Mouse (Mus musculus): ENCODE data around the gene Ccdc85b. TPM values are rescaled to one million over a fixed set of nuclear protein-coding genes. Genes with fewer than 3 reads are reported as not detected.

Gene Ccdc85b
- total RNA-seq, 4 experiments from 2014 or later: 8.3 to 10.4 (median 8.9) TPM

GRCm38 (mm10) chr19:5456241-5456921 lies 1.3 kb downstream of the Ccdc85b start:
- DNase-seq (ENCODE audit: low spot score): peak; percentile 74

DNA sequence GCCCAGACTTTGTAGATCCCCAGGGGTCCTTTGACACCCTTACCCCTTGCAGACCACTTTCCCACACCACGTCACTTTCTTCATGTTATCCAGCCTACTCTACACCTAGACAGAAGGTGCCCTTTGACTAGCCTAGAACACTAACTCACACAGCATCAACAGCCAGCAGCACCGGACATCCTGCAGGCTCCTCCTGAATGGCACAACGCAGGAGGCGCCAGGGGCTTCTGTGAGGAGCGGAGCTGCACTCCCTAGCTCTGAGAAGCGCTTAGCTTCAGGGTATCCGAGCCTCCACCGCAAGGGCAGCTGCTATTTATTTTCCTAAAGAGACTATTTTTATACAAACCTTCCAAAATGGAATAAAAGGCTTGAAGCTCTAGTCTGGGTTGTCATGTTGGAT lies 2.1 kb downstream of the Ccdc85b start:
- DNase-seq (ENCODE audit: low spot score): no peak

- no peak for DNase-seq (ENCODE audit: low spot score)
These were observed 2.7 kb downstream of the Ccdc85b start for GRCm38 (mm10) chr19:5455037-5455436.

DNA sequence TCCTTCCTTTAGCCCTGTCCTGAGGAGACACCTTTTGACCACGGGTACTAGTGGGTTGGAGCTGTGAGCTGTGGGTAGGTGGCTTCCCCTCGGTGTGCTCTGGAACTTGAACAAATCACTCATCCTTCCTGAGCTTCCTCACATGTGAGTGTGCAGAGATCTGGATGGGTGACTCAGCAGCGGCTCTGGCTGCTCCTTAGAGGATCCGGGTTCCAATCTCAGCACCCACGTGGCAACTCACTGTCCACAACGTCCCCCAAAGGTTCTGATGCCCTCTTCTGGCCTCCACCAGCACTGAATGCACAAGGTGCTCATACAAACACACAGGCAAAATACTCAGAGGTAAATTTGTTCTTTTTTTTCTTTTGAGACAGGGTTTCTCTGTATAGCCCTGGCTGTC lies 5.9 kb downstream of the Ccdc85b start:
- no peak for DNase-seq (ENCODE audit: low spot score)

DNA sequence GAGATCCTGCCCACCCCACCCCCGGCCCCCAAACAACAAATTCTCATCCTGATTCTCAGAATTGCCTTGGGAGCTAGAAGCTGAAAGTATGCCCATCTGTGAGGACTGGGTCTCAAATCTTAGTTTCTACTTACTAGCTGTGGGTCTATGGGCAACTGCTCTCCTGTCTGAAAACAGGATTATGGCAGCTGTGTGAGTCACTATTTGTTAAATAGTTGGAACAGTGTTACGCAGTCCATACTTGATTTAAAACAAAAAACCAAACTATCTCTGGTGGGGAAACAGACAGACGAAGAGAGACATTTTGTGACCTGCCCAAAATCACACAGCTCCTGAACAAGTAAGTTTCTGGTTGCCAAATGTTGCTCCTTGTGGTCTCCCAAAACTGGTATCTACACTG lies 8.0 kb downstream of the Ccdc85b start:
- DNase-seq (ENCODE audit: low spot score): no peak

DNA sequence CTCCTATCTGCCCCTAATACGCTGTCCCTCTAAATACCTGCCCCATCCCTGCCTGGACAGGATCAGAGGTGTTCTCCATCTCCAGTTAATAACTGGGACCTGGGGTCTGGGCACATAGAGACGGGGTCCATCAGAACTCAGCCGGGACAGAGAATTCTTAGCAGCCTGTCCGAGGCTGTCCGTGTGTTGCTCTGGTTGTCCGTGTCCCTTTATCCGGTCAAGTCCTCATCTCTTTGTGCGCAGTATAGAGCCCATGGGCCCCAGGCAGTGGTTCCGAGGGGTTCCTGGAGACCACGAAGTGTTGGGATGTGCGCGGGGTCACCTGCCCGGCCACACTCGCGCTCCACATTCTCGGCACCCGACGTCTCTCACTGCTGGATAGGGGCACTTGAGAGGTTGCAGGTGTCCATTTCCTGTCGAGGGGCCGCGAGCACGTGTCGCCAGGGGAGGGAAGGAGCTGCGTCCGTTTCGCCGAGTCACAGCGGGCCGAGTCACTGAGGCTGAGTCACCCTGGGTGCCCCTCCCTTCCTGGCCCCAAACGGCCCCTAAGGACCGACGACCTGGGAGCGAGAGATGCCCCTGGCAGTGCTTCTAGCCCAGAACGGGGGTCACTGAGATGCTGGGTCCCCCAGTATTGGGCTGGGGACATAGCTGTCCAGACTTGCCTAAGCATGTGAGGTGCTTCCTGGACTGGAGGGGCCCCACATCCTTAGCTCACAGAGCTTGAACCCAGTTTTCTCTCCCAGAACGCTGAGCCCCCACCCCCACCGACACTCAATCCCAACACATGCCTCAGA lies 9.1 kb downstream of the Ccdc85b start:
- DNase-seq (ENCODE audit: low spot score): no peak

DNA sequence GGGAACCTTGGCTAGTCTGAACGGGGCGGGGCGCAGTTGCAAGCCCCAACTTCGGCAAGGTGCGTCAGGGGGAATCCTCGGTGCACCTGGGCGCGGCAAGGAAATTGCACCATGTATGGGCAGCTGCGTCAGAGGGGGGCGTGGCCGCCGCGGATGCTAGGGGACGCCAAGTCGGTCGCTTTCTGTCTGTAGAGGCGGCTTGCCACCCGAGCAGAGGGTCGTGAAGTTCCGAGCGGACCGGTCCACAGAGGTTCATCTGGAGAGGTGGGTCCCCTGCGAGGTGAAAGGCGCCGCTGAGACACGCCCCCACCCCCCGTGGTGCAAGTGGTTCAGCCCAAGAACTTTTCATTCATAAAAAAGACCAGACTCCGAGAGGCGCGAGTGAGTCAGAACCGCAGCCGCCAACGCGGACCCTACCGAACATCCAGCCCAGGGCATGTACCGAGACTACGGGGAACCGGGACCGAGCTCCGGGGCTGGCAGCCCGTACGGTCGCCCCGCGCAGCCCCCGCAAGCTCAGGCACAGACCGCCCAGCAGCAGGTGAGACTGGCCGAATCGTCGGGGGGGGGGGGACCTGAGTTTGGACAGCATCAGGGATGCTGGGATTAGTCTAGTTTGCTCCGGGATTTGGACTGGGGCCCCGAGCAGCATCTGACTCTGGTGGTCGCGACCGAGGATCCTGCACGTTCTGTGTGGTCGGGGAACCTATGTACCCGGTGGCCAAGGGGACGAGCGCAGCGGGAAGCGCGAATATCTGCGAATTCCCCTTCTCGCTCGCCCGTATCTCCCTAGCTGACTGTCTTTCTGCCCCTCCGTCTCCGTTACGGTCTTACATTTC lies 10.0 kb downstream of the Ccdc85b start, which contains the start of gene Fosl1:
Gene Fosl1, plus strand, starts transcription at position 33 of the 839 bp plus-strand sequence.
- DNase-seq (ENCODE audit: low spot score): no peak

DNA sequence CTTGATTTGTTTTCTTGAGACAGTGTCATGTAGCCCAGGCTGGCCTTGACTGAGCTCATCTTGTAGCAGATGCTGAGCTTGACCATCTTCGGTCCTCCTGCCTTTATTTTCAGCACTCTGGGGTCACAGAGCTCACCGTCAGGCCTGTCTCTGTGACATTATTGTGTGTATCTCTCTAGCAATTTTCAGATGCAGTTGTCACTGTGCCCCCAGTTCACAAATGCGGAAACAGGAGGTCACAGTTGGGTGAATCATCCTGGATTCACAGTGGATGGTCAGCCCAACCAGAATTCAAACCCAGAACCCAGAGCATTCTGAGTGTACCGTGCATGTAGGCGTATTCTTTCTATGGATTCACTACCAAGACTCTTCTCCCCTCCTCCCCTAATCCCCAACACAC lies 11.9 kb downstream of the Ccdc85b start:
- no peak for DNase-seq (ENCODE audit: low spot score)

GRCm38 (mm10) chr19:5444954-5445353 lies 12.7 kb downstream of the Ccdc85b start:
- DNase-seq (ENCODE audit: low spot score): no peak

GRCm38 (mm10) chr19:5444371-5444908 lies 13.3 kb downstream of the Ccdc85b start:
- no peak for DNase-seq (ENCODE audit: low spot score)

GRCm38 (mm10) chr19:5433951-5434350 lies 23.7 kb downstream of the Ccdc85b start:
- no peak for DNase-seq (ENCODE audit: low spot score)

- DNase-seq (ENCODE audit: low spot score): peak; percentile 57
These were observed 24.5 kb downstream of the Ccdc85b start for GRCm38 (mm10) chr19:5432992-5433852.

- DNase-seq (ENCODE audit: low spot score): no peak
These were observed 25.7 kb downstream of the Ccdc85b start for GRCm38 (mm10) chr19:5431911-5432464.

GRCm38 (mm10) chr19:5430408-5430807 lies 27.3 kb downstream of the Ccdc85b start:
- DNase-seq (ENCODE audit: low spot score): no peak

DNA sequence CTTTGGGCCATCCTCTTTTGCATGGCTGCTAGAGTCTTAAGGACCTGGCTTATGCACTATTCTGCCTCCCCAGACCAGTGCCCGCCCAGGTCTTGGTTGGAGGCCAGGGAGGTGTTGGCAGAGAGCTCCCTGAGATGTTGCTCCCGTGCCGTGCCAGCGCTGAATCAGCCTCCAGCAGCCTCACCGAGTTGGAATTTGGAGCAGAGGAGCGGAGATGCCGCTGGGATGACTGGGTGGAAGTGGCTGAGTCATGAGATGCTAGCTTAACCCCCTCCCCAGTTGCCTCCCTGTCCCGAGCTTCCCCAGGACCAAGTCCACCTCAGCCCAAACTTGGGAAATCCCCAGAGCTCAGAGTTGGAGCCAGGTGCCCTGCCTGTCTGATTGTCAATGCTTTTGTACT lies 27.9 kb downstream of the Ccdc85b start:
- DNase-seq (ENCODE audit: low spot score): no peak

DNA sequence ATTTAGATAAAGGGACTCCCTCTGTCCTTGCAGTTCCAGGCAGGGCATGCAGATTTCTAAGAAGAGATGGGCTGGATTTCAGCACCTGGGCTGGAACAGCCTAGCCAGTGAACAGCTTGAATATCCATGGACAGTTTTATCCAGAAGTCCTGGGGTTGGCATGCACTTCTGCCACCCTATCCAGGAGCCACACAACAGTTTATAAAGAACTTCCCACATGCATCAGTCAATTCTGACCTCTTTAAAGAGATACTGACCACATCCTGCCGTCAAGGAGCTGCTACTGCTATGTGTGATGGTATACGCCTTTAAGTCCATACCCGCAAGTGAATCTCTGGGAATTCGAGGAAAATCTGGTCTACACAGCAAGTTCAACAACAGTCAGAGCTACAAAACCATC lies 28.5 kb downstream of the Ccdc85b start:
- no peak for DNase-seq (ENCODE audit: low spot score)

- no peak for DNase-seq (ENCODE audit: low spot score)
These were observed 29.6 kb downstream of the Ccdc85b start for GRCm38 (mm10) chr19:5428083-5428482.

DNA sequence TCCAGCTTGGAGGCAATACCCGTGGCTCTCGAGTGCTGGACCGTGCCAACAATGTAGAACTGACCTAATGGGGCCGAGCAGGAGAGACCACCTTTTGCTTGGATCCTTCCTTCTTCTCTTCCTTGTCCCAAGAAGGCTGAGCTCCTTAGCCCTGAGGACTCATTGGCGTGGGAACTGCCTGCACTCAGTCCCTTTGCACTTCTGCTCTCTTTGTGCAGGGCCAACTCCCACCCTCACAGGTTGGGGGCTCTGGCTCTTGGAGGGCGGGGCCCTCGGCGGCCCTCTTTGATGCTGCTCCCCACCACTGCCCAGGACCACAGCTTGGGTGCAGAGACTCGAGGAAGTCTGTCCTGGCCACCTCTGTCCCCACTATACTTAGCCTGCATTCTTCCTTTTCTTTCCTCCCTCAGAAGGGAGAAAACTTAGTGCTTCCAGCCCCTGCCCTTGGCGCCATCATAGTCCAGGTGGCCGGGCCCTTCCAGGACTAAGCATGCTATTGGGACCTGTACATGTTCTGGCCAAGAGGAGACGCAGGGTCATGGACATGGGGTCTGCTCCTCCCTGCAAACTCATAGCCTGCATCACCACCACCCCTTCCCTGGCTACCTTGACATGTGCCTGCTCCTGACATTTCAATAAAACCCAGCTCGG lies 30.9 kb downstream of the Ccdc85b start:
- DNase-seq (ENCODE audit: low spot score): no peak

- no peak for DNase-seq (ENCODE audit: low spot score)
These were observed 31.7 kb downstream of the Ccdc85b start for GRCm38 (mm10) chr19:5425906-5426565.

All from heart, adult 8-10 months (tissue).